Mouse (Mus musculus): ENCODE data around the gene Scrg1.
"Not testable (repeated sequence)": the region's sequence is repeated elsewhere in the genome, so short reads cannot be mapped to it uniquely, and the experiment has no call there.

Scrg1 gene

DNA sequence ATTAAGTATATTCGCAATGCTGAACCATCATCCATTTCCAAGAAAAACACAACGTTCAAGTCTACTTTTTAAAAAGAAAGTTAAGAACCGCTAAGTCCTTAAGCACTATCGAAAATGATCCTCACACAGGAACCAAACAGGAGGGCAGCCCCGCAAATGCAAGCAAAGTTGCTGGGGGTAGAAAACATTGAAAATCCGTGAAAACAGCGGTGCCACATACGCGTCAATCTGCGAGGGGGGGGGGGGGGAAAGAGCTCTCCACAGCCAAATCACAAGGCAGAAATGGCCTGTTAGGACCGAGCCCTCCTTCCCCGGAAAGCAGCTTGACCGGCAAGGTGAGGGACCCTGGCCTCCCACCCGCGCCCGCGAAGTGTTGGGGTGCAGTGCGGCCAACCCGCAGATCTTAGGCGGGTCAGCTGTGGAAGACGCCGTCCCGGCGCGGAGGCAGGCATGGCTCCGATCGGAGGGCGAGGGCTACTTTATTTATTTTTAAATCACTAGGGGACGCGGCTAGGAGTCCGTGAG lies 55.1 kb downstream of the Scrg1 start:
- no peak for DNase-seq (ENCODE audit: low spot score)

DNA sequence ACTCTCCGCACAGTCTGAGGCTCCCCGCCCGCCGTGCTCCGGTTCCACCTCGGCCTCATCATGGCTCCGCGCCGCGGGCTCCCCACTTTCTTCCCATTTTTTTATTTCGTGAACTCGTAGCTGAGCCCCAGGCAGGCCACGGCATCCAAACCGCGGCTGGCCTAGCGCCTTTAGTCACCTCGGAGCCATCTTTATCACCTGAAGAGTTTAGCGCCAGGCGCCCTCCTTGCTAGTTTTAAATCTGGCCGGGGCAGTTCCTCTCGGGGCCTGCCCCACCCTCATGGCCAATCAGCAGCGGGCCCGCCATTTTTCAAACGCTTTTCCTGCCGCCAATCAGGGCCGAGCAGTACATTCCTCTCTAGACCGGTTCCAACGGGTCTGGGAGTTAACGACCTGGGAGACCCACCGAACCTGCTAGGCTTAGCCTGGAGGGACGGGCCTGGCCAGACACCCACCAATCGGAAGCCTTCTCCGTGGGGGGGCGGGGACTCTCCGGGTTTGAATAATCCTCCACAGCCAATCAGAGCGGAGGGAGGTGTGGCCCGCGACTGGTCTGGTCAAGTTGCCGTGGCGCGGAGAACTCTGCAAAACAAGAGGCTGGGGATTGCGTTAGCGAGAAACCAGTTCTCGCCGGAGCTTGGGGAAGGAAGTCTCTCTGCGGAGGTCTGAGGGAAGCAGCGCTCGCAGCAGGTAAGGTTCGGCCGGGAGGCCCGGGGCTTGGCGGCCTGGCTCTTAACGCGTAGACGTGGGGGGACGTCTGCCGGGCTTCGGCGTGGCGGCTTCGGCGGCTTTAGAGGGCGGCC lies 55.8 kb downstream of the Scrg1 start, which contains the start of gene Hmgb2:
Gene Hmgb2, plus strand, starts transcription at position 592 of the 803 bp plus-strand sequence.
- peak; percentile 99 for DNase-seq (ENCODE audit: low spot score)

DNA sequence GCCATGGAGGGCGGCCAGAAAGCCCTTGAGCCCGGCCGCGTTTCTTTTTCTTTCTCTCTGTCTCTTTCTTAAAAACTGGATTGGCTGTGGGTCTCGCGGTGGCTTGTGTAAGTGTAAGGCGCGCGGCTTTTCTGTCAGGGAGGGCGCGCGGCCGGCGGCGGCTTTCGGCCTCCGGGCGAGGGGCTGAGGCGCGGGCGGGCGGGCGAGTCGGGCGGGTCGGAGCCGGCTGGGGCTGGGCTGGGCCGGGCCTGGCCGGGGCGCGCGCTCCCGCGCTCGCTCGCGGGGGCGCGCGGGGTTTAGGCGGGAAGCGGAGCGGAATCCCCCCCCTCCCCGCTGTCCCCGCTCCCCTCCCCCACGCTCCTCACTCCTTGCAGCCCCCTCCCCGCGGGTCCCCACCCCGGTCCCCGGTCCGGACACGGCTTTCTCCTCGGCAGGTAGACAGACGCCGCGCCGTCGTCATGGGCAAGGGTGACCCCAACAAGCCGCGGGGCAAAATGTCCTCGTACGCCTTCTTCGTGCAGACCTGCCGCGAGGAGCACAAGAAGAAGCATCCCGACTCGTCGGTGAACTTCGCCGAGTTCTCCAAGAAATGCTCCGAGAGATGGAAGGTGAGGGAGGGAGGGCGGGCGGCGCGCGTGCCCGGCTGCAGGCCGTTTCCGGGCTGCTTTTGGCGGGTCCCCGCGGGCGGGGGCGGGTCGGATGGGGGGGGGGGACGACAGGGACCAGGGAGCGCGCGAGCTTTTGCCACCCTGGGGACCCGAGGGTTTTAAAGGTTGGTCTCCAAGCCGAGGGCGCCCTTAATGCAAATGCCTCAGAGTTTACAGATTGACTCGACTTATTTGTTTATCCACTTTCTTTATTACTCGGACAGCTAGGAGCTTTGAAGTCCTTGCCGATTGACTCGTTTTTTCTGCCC lies 56.7 kb downstream of the Scrg1 start:
- peak; percentile 34 for DNase-seq (ENCODE audit: low spot score)

DNA sequence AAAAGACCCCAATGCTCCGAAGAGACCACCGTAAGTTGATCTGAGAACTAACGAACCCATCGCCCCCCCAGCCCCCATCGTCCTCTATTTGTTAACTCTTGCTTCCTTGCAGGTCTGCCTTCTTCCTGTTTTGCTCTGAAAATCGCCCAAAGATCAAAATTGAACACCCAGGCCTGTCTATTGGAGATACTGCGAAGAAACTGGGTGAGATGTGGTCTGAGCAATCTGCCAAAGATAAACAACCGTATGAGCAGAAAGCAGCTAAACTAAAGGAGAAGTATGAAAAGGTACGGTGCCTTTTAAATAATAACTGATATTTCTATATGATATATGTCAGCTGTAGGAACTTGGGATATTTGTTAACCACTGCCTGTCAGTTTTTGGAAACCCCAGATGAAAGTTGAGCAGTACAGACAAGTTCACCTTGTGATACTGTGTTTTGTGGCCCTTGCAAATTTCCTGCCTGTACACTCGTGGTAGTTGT lies 57.5 kb downstream of the Scrg1 start:
- not testable (repeated sequence) for DNase-seq (ENCODE audit: low spot score)

DNA sequence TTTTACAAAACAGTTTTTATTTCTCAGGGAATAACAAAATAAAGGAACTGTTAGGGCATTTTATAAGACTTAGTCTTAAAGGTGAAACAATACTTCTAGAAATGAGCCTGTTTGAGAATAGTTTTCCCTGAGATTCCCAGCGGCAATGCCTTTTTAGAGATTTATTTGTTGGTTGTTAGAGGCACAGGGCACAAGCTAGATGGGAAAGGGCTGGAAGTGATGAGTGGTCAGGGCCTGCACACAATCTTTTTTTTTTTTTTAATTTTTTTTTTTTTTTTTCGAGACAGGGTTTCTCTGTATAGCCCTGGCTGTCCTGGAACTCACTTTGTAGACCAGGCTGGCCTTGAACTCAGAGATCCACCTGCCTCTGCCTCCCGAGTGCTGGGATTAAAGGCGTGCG lies 61.0 kb downstream of the Scrg1 start:
- not testable (repeated sequence) for DNase-seq (ENCODE audit: low spot score)

DNA sequence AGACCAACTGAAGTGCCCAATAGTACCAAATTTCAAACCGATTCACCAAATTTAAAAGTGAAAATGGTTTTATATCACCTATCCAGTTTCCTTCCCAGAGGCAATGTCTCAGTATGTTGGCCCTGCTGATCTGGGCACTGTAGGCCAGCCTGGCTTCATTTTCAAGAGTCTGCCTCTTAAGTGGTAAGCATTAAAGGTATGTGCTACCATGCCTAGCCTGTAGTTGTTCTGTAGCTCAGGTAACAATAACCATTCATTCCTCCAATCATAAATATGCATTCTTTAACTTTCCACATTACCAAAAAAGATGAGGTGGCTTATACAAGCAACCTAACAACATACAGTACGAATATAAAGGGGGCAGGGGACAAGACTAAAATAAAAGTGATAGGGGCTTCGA lies 62.0 kb downstream of the Scrg1 start:
- DNase-seq (ENCODE audit: low spot score), result no peak

DNA sequence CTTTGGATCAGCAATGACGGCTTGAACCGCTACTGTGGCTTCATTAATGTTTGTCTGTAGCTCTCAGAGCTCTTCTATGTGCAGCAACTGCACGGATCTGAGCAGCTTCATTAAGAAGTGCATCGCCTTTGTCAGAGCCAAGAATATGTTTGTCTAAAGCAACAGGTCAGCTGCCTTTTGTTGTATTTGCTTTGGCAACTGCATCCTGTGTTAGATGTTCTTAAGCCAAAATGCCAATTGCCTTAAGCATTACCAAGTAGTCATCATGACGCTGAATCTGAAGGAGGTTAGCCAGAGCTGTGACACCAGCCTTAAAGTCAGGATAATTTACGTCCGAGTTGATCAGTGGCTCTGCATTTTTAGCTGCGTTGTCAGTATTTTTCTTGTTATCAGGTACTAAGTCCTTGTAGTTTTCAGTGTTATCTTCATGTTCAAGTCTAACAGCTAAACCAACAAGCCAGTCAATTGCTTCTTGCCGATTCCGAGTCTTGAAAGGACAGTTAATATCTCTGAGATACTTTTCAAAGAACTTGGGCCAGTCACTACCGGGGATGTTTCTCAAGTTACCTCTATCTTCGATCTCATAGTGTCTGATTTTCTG lies 64.6 kb downstream of the Scrg1 start:
- DNase-seq (ENCODE audit: low spot score), result no peak
